In the genomic region with DNA sequence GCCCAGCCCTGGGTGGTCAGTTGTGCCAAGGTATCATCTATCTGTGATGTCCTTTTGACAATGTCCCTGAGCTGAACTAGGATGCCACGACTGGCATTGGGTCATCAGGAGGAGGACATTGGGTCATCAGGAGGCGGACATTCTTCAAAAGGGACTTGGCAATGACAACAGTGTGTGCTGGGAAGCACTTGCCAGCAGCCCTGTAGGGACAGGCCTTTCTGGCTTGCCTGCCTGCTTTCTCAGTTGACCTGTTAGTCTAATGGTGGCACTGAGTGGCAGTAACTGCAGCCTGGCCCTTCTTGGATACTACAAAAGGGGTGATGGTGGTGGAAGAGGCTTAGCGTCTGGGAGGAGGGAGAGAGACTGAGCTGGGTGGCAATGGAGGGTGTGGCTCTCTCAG, we compare ENCODE assay signal across 19 mouse cellular contexts.
DNase-seq lines count a peak whose midpoint lies in the region; ATAC-seq lines count a peak whose summit lies in the region.
"Had no signal": no experiment of that assay in that cellular context is flagged by ENCODE, and none has a peak within 500 bp of the region (broad histone marks: within the 10 kb centered on the region; RNA-seq: fewer than 3 reads in every experiment).

No protein-coding gene starts in this region.

- no peaks in the 10 kb centered on the region for H3K36me3 ChIP-seq in megakaryocyte, embryonic 14.5 days (replicated peaks; ENCODE audit: low read length)
- H3K36me3 ChIP-seq: embryonic facial prominence, embryonic 13.5 days; embryonic facial prominence, embryonic 15.5 days; forebrain, embryonic 10.5 days; forebrain, embryonic 15.5 days had no signal

- no peaks in the 10 kb centered on the region for H3K4me1 ChIP-seq in megakaryocyte, embryonic 14.5 days
- H3K4me1 ChIP-seq: embryonic facial prominence, embryonic 13.5 days; embryonic facial prominence, embryonic 15.5 days; forebrain, embryonic 10.5 days; forebrain, embryonic 13.5 days; forebrain, embryonic 15.5 days had no signal

- peaks cover 64% of the 10 kb centered on the region for H3K9me3 ChIP-seq in megakaryocyte, embryonic 14.5 days
- H3K9me3 ChIP-seq: embryonic facial prominence, embryonic 15.5 days; forebrain, embryonic 13.5 days; forebrain, embryonic 15.5 days had no signal

- no peak for ATAC-seq in megakaryocyte, adult 5-6 weeks (ENCODE audit: poor library complexity, severe bottlenecking)
- ATAC-seq: forebrain, embryonic 13.5 days; forebrain, embryonic 15.5 days had no signal

- peak overlapping the region; percentile 14 for H3K4me3 ChIP-seq in megakaryocyte, embryonic 14.5 days (replicated peaks)
- H3K4me3 ChIP-seq: embryonic facial prominence, embryonic 13.5 days; embryonic facial prominence, embryonic 15.5 days; erythroblast, embryonic 14.5 days; forebrain, embryonic 10.5 days; forebrain, embryonic 13.5 days; forebrain, embryonic 15.5 days had no signal

- peak; percentile 35 to 38 for DNase-seq in cerebellum, postnatal 14 days
- no peak for DNase-seq in cerebellum, postnatal 36 days
- peak; percentile 92 for DNase-seq in heart, adult 11 months
- no peak for DNase-seq in heart, postnatal 4 days
- DNase-seq: adrenal gland, adult 2 months; adrenal gland, postnatal 10 days; adrenal gland, postnatal 25 days; cerebellum, adult 11 months; cerebellum, adult 18-20 months; cerebellum, adult 9-10 months; embryo, embryonic 11 days had no signal

- no peaks in the 10 kb centered on the region for H3K27me3 ChIP-seq in megakaryocyte, embryonic 14.5 days (replicated peaks)
- H3K27me3 ChIP-seq: embryonic facial prominence, embryonic 13.5 days; embryonic facial prominence, embryonic 15.5 days; forebrain, embryonic 13.5 days; forebrain, embryonic 15.5 days had no signal

Comparison
In these comparisons a context has a peak if more than half of its experiments do, and no peak if none do; other contexts are left out.
1. DNase-seq: peak in cerebellum, postnatal 14 days (2 of 2) and heart, adult 11 months (single experiment); none in cerebellum, postnatal 36 days (0 of 2) and heart, postnatal 4 days (single experiment).